9 mouse cellular contexts compared by ENCODE assay signal in genomic region chr11:40713858-40714257, GRCm38 (mm10). TPM values are rescaled to one million over a fixed set of nuclear protein-coding genes. Genes with fewer than 3 reads are reported as not detected.
A peak's percentile ranks its signal among the peaks of the same experiment; 100 is the strongest.
DNase-seq lines count a peak whose midpoint lies in the region.
"Had no signal": no experiment of that assay in that cellular context is flagged by ENCODE, and none has a peak within 500 bp of the region (broad histone marks: within the 10 kb centered on the region; RNA-seq: fewer than 3 reads in every experiment).

No protein-coding gene starts in this region.

- DNase-seq in adrenal gland, adult 18-20 months (ENCODE audit: low spot score in 2 of 2): peak; percentile 5 to 20
- DNase-seq in adrenal gland, adult 8-10 months: no peak
- peak; percentile 54 for DNase-seq in kidney, adult 9 months
- DNase-seq in kidney, adult 11 months: no peak
- peak; percentile 16 for DNase-seq in right cerebral cortex, postnatal 4 days
- DNase-seq in right cerebral cortex, adult 2 months (ENCODE audit: low spot score in 2 of 2): no peak
- peak; percentile 3 for DNase-seq in skeletal muscle tissue, adult 2 months (ENCODE audit: low read depth, low spot score)
- no peak for DNase-seq in retina, embryonic 14.5 days (ENCODE audit: low spot score)
- DNase-seq: liver, embryonic 13.5 days had no signal

RNA-seq across cellular contexts. Expression of gene Mat2b, which starts 18.9 kb away (rescaled TPM):
- 10 to 100 TPM; 65.5 to 68.3 TPM for total RNA-seq in adrenal gland, adult 18-20 months (2021)
- 100 to 1,000 TPM in 1 of 4 experiments, 10 to 100 TPM in 3; 86.3 to 102 (median 93.8) TPM for total RNA-seq in adrenal gland, adult 8-10 months (2022)

RNA-seq across cellular contexts. Expression of gene Hmmr, which starts 19.4 kb away (rescaled TPM):
- total RNA-seq in adrenal gland, adult 18-20 months (2021): under 1 TPM; 0.58 to 0.60 TPM
- total RNA-seq in adrenal gland, adult 8-10 months (2022): 1 to 10 TPM in 1 of 4 experiments, under 1 TPM in 3; 0.51 to 1.0 (median 0.60) TPM

RNA-seq across cellular contexts. Expression of gene Nudcd2, which starts 19.6 kb away (rescaled TPM):
- total RNA-seq in adrenal gland, adult 18-20 months (2021): 10 to 100 TPM; 23.1 to 29.9 TPM
- total RNA-seq in adrenal gland, adult 8-10 months (2022): 10 to 100 TPM; 26.4 to 31.4 (median 29.8) TPM

RNA-seq across cellular contexts. Expression of gene Ccng1, which starts 41.3 kb away (rescaled TPM):
- total RNA-seq in adrenal gland, adult 18-20 months (2021): 10 to 100 TPM; 77.7 to 88.9 TPM
- total RNA-seq in adrenal gland, adult 8-10 months (2022): 10 to 100 TPM; 65.4 to 88.5 (median 78.1) TPM

Comparison
In these comparisons a context has a peak if more than half of its experiments do, and no peak if none do; other contexts are left out.
1. DNase-seq: peak in adrenal gland, adult 18-20 months (2 of 2), kidney, adult 9 months (single experiment), right cerebral cortex, postnatal 4 days (single experiment) and skeletal muscle tissue, adult 2 months (single experiment); none in adrenal gland, adult 8-10 months (single experiment), kidney, adult 11 months (single experiment), right cerebral cortex, adult 2 months (0 of 2) and retina, embryonic 14.5 days (single experiment).